Mouse (Mus musculus): ENCODE measurements around the gene Rmnd5b.
"Not testable (repeated sequence)": the region's sequence is repeated elsewhere in the genome, so short reads cannot be mapped to it uniquely, and the experiment has no call there.

The Rmnd5b gene

DNA sequence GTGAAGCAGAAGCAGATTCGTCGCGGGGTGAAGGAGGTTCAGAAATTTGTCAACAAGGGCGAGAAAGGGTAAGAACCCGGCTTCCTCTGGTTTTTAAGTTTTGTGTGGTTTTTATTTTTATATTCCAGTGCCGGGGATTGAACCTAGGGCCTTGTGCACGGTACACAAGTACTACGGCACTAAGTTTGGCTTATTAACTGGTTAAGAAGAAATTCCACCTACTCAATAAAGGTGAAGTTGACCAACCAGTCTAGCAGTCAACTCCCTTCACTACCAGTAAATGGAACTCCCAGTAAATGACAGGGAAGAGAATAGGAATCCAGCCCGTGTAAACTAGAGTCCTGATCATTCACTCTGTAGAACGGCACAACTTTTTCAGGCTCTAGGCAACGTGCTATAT lies 15.6 kb downstream of the Rmnd5b start:
- DNase-seq: no peak

DNA sequence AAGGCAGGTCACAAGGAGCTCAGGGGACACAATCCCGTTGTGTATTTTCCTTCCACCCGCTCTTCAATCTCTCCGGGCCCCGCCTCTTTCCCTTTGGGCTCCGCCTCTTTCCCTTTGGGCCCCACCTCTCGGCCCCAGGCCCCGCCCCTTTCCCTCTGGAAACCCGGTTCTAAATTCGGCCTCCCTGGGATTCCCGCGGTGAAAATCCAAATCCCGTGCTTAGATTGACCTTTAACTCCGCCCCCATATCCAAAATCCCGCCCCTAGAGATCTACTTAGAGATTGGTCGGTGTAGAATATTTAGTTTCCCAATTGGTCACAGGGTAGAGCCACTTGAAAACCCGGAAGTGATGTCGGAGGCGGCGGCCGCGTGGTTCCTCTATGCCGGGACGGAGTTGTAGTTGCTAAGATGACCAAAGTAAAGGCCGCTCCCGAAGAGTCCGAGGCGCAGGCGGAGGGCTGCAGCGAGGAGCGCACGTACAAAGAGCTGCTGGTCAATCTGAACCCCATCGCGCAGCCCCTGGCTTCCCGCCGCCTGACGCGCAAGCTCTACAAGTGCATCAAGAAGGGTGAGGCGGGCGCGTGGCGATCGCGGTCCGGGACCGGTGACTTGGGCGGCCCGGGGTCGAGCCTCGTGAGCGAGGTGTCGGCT lies 16.2 kb downstream of the Rmnd5b start, which contains the start of gene Nhp2:
Gene Nhp2, plus strand, starts transcription at position 327 of the 652 bp plus-strand sequence.
- DNase-seq: peak; percentile 84

DNA sequence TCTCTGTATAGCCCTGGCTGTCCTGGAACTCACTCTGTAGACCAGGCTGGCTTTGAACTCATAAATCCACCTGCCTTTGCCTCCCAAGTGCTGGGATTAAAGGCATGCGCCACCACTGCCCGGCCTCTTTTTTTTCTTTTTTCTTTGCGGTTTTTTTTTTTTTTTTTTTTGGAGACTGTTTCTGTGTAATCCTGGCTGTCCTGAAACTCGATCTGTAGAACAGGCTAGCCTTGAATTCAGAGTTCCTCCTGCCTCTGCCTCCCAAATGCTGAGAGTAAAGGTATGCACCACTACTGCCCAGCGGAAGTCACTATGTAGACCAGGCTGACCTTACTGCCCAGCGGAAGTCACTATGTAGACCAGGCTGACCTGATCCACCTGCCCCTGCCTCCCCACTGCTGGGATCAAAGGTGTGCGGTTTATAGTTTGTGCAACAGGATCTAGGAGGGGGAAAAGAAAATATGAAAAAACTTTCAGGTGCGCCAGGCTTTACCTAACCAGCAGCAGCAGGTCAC lies 16.7 kb downstream of the Rmnd5b start:
- DNase-seq: no peak

DNA sequence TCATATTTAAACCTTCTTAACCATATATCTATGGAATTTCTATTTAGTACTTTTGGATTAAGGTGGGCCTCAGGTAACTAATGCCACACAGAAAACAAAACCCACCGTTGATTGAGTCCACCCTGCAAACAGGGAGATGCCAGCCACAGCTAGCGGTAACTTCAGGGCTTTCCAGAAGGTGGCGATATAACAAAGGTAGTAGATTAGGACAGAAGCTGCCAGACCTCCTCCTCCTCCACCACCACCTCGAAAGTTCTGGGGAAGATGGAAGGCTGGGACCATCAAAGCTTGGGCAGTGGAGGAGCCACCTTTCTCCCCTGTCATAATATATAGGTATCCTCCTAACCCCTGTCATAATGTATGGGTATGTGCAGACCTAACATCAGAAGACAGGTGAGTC lies 18.0 kb downstream of the Rmnd5b start:
- DNase-seq: peak; percentile 58

DNA sequence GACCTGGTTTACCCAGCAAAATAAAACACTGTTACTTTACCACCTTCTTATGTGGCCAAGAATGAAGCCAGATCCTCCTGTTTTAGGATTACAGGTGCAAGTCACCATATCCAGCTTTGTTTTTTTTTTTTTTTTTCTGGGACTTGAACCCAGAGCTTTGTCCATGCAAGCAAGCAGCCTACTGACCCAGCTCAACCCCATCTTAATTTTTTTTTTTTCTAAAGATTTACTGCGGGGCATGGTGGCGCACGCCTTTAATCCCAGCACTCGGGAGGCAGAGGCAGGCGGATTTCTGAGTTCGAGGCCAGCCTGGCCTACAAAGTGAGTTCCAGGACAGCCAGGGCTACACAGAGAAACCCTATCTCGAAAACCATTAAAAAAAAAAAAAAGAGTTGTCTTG lies 19.6 kb downstream of the Rmnd5b start:
- not testable (repeated sequence) for DNase-seq

DNA sequence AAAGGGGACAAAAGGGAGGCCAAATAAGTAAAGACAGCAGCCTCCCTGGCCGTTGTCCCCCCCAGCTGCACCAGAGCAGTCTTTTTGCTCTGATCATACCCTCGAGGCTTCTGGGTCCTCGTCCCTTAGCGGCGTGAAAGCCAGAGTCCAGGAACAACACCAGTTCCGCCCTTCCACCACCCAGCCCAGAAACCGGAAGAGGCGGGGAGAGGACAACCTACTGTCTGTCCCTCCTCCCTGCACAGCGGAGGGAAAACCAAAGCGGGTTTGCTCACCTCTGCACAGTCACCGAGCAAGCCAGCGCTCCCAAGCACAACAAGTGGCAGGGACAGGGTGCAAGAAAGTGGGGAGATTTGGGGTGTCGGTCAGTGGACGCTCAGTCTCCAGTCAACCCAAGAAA lies 20.1 kb downstream of the Rmnd5b start:
- DNase-seq: no peak

DNA sequence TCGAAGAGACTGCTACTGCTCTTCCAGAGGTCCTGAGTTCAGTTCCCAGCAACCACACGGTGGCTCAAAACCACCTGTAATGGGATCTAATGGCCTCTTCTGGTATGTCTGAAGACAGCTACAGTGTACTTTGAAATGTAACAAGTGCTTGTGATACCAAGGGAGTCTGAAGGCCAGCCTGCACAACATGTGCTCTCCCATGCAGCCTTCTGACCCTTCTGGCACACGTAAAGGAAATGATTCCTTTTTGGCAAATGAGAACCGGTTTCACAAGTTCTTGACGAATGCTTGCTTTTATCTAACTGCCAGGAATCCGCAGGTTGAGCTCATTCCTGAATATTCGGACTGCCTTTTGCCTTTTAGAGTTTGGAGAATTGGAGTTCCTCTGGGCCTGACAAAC lies 20.6 kb downstream of the Rmnd5b start:
- no peak for DNase-seq

DNA sequence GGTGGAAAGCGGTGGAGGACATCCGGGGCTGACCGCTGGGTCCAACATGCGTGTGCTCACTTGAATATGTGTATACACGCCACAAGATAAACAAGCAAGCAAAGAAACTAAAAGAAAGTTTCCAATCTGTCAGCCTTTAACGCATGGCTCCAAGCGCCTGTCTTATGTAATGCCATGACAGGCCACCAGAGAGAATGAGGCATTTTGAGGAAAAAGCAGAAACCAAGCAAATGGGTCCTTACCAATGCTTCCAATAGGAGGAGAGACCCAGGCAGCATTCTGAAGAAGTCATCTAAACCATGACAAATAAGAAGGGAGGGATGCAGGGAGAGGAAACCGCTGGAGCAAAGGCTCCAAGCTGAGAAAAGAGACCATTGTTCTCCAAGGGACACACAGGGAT lies 21.4 kb downstream of the Rmnd5b start:
- DNase-seq: no peak

DNA sequence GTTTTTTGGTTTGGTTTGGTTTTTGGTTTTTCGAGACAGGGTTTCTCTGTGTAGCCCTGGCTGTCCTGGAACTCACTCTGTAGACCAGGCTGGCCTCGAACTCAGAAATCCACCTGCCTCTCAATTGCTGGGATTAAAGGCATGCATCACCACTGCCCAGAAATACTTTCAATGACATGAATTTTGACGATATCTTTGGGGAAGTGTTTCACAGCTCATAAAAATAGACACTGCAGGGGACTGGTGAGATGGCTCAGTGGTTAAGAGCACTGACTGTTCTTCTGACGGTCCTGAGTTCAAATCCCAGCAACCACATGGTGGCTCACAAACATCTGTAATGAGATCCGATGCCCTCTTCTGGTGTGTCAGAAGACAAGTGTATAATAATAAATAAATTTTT lies 25.8 kb downstream of the Rmnd5b start:
- not testable (repeated sequence) for DNase-seq

DNA sequence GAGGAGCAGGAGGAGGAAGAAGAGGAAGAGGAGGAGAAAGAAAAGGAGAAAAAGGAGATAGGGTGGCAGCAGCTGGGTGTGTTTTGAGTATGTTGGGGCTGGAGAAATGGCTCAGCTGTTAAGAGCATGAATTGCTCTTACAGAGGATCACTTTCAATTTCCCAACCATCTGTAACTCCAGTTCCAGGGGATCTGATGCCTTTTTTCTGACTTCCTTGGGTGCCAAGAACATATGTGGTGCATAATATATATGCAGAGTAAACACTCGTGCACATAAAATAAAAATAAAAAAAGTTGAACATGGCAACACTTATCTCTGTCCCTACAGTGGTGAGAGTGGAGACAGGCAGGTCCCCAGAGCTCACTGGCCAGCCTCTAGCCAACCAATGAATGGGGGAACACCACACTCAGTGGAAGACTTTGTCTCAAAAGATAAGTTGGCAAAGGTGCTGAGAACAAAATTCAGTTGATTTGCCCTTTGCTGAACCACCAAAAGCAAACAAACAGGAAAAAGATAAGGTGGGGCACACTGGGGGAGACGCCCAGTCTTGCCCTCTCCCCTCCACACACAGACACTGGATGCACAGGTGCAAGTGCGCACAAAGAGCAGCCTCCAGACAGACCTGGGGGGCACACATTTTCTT lies 26.3 kb downstream of the Rmnd5b start:
- DNase-seq: no peak

DNA sequence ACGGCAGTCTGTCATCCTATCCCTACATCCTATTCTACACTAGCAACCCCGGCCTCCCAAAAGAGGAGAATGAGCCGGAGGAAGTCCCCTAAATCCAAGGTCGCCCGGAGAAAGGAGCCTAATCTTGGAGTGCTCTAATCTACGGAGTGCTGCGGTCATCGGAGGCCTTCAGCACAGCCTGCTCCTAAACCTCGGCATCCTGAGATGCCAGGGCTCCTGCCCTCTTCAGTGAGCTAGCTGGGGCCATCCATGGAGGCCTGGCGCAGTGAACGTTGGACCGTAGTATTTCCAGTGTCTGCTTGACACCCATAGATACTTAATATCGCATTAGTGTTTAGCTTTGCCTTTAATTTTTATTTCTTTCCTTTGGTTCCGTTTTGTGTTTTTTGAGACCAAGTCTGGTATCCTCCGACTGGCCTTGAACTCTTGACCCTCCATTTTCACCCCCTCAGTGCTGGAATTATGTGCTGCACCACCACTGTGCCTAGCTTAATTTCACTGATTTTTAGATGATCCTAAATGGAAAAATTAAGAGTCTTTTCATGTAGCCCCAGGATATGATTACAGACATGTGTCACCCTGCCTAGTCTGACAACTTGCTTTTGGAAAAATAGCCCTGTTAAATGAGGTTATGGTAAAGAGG lies 28.5 kb downstream of the Rmnd5b start:
- no peak for DNase-seq

DNA sequence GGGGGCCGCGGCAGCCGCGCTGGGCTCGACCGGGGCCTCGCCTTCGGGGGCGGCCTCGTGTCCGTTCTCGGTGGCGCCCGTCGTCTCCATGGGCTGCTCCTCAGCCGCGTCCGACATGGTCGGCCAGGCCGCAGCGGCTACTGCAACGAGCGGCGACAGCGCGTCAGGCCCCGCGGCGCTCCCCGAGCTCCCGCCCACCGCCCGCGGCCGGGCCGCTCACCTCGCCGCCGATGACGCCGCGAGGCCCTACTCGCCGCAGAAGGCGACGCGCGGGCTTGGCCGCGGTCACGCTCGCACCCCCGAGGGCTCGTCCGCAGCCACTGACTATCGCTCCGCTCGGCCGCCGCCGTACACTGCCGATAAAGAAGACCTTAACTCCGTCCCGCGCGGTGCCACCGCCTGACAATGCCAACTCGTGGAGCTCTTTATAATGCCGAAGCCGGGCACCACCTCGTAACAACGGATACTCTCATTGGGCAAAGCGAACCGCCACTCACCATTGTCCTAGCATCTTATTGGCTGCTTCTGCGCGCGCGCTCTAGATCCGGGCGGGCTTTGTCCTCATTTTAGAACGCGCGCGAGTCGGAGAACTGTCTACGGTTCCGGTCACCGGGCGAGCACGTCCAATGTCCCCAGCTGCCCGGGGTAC lies 29.1 kb downstream of the Rmnd5b start, which contains the start of gene Hnrnpab:
Gene Hnrnpab, minus strand, starts transcription at position 401 of the 649 bp plus-strand sequence.
- peak; percentile 96 for DNase-seq

DNA sequence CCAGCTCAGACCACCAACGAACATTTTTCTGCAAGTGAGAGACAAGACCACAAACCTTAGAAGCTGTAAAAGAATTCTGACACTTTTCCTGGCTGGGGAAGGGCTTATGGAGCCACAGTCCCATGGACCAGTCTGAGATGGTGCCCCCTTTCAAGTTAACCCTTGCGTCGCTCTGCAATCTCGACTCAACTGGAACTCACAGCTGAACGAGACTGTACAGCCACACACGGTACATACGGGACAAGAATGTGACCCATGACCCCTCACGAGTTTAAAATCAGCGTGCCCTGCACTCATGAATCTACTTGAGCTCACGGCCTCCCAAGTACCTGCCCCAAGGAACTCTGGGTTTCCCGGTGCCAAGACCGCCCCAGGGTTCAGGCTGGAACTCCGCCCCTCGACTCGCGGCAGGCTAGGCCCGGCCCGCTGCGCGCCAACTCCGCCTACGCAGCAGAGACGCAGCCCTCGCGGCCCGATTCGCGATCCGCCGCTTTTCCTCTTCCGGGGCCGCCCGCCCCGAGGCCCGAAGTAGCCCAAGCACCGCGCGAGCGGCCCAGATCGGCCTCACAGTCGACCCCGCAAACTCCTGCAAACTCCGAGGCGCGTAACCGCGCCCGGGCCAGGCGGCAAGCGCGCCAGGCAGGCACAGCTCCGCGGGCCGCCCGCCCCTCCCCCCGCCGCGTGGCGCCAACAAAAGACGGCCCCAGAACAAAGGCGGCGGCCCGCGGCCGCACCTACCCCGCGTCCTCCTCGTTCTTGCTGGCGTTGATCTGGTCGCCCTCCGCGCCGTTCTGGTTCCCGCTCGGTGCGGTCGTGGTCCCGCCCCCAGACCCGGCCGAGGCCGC lies 29.9 kb downstream of the Rmnd5b start:
- peak; percentile 83 for DNase-seq

DNA sequence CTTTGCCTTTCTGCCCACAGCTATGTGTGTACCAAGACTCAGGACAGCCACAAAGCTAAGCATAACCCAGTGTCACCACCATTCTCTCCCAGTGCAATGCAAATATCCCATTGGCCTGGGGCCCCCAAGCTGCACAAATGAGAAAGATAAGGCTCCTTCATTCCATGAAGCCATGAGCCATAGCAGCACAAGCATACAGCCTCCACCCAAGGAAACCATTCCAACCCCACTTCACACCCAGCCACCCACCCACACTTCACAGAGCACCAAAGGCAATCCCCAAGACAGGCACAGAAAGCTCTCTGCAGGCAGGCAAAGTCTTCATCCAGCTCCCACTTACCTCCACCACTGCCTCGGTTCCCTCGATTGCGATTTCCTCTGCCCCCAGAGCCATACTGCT lies 33.4 kb downstream of the Rmnd5b start:
- no peak for DNase-seq

DNA sequence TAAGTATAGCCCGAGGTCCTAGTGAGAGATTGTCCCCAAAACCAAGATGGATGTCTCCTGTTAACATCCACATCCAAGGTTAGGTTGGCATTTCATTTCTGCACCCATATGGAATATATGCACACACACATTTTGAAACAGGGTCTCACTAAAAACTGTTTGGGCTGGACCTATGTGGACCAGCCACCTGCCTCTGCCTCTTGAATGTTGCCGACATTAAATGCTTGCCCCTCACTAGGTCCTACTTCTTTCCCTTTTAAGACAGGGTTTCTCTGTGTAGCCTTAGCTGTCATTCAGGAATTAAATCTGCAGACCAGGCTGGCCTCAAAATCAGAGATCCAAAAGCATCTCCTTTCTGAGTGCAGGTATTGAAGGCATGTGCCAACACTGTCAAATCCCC lies 38.1 kb downstream of the Rmnd5b start:
- DNase-seq: no peak

DNA sequence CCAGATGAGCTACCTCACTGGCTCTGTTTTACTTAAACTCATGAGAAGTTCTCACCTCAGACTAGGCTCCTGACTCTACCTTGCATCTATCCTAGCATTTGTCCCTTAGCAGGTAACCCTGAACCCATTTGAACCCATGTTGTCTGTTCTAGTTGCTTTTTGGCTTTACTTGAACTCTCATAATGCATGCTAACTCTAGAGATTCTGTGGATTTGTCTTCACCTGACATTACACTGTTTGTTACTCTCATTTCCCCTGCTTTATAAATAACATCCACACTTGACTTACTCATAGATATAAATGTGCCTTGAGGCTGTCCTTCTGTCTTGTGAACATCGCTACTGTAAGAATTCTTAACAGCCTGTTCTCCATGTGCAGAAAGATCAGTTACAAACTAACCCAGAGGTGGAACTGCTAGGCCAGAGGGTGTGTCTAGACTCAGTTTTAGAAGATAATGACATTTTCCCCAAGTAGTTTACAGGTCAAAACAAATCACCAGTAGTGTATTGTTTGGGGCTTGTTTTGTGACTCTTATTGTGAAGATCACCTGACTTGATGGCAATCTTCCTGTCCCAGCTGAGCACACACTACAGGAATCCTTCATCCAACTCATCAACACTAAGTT lies 40.1 kb downstream of the Rmnd5b start:
- DNase-seq: no peak

DNA sequence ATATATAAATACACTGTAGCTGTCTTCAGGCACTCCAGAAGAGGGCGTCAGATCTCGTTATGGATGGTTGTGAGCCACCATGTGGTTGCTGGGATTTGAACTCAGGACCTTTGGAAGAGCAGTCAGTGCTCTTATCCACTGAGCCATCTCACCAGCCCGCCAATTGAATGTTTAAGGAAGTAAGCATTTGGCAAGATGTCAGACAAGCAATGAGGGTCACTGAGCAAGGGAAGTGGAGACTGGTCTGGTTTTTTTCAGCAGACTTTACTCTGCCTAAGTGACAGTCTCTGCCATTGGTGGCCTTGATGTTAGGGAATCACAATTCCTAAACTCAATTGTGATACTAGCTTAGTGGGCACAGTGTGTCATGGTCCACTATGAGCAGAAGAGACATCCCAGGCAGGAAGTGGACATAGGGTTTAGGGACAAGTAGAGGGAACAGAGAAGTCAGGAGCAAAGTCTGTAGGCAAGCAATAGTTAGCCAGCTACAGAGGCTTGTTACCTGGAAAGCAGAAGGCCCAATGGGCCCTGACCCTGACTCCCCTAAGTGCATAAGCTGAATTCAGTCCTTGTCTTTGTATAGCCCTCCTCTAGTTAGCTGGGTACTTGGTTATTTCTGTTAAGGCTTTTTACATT lies 40.9 kb downstream of the Rmnd5b start:
- DNase-seq: no peak

DNA sequence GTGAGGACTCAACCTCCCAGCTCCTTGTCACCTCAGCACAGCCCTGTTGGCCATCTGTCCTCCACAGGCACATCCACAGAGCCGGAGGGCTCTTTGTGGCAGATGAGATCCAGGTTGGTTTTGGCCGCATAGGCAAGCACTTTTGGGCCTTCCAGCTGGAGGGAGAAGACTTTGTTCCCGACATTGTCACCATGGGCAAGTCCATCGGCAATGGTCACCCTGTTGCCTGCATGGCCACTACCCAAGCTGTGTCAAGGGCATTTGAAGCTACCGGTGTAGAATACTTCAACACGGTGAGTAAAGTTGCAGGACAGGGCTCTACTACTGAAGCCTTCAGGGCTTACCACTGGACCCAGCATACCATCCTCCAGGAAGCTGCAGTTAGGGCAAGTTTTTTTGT lies 41.8 kb downstream of the Rmnd5b start:
- DNase-seq: no peak

DNA sequence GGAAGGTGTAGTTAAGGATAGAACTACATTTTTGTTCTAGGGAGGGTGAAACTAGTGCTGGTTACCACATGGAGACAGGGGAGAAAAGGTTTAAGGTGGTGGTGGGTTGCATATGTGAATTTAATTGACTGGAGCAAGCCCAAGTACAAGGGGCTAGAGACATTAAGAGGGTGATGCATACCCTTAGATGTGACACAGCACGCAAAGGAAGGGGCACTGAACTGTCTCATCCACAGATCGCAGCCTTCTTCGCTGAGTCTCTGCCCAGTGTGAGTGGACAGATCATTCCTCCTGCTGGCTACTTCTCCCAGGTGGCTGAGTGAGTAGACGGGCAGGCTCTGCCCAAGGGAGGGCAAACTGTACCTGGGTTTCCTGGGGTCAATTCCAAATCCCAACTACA lies 42.3 kb downstream of the Rmnd5b start:
- no peak for DNase-seq

DNA sequence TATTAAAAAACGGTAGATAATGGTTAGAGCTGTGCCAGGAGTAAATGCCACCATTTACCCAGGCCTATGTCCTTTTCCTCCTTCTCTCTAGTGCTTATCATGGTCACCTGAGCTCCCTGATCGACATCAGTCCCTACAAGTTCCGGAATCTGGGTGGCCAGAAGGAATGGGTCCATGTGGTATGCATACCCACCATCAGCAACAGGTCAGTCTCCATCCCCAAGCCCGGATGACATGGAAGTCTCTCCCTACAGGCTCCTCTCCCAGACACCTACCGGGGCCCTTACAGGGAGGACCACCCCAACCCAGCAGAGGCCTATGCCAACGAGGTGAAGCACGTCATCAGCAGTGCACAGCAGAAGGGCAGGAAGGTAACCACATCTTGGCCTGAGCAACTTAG lies 43.8 kb downstream of the Rmnd5b start:
- no peak for DNase-seq

DNA sequence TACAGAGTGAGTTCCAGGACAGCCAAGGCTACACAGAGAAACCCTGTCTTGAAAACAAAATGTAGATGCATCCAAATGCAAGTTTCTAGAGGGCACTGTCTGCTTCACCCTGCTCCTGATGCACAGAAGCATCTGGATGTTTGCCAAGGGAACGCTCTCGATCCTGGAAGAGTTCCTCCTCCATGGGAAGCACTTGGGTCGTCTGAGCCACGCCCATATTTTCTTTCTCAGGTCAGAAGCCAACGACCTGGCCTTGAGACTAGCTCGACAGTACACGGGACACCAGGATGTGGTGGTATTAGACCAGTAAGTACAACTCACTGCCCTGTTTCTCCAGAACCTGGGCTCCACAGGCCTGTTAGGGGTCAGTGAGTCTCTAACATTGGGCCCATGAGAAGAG lies 44.5 kb downstream of the Rmnd5b start:
- no peak for DNase-seq

DNA sequence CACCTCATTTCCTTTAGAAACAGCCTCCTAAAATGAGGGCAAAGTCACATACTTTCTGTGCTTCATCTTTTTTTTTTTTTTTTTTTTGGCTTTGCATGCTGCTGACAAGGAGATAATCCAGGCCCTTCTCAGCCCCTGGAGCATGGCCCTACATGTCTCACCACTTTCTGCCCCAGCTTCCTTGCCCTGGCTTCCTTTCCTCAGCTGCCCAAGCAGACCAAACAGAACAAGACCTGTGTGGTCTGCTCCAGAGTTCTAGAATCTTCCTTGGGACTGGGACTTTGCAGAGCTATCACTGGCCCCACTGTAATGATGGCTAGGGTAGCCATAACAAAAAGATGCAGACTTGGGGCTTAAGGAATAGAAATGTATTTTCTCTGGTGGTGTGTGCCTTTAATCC lies 45.7 kb downstream of the Rmnd5b start:
- no peak for DNase-seq
